Mouse (Mus musculus): Measurements from ENCODE around the gene Ggt5. TPM values are rescaled to one million over a fixed set of nuclear protein-coding genes. Genes with fewer than 3 reads are reported as not detected.
A peak's percentile ranks its signal among the peaks of the same experiment; 100 is the strongest.

The Ggt5 gene
- total RNA-seq (2021): 1 to 10 TPM; 2.6 to 2.8 TPM

DNA sequence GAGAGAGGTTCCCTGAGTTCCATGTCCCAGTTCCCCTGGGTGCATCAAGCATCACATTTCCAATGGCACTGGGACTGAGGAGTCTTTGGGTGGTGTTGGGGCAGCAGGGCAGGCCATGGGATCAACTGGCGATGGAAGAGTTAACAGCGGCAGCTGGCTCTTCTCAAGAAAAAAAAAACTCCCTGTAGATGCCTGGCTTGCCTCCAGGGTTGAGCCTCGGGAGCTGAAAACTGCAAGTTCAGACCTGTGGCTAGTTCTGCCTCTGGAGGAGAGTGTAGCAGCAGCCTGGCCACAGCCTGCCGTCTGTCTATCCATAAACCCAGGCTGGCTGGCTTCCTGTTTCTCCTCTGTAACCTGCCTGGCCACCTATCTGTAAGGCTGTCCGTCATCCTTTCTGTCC, at the start of gene Ggt5:
Gene Ggt5 (plus strand): TSS at position 212 of the 400 bp plus-strand sequence.
- DNase-seq (ENCODE audit: low spot score in 2 of 2): peak; percentile 23 to 30
- intact Hi-C loops (cut with DNase I): loop anchor here (5.0 kb wide), 3 partner anchors 113 to 263 kb away; no protein-coding TSS in a partner anchor

DNA sequence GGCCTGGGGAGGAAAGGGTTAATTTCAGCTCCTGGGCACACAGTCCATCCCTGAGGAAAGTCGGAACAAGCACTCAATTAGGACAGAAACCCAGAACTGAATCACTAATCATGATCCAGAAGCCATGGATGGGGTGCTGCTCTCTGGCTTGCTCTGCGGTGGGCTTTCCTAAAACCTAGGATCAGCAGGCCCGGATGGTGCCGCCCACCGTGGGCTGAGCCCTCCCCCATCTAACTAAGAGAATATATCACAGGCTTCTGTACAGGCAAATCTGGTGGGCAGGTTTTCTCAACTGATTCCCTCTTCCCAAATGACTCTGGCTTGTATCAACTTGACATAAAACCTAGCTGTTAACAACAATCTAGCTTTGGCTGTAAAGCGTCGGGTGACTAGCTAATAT, 41.2 kb upstream of the Ggt5 start:
- DNase-seq (ENCODE audit: low spot score in 2 of 2): no peak
- intact Hi-C loops (cut with DNase I): no loop called here

DNA sequence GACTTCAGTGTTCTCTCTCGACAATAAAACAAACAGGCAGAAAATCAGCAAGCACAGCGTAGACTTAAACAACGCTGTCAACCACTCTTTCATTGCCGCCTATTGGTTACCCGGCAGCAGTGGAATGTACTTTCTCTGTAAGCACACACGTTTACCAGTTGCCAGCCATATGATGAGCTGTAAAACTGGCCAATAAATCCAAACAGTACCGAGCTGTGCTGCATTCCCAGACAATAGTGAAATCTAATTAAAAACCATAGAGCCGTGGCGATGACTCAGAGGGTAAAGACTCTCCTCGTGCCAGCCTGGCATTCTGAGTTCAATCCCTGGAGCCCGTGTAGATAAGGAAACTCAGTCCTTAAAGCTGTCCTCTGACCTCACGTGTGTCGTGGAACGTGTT, 40.7 kb upstream of the Ggt5 start:
- peak in 1 of 2 experiments; percentile 30 for DNase-seq (ENCODE audit: low spot score in 2 of 2)
- intact Hi-C loops (cut with DNase I): no loop called here

DNA sequence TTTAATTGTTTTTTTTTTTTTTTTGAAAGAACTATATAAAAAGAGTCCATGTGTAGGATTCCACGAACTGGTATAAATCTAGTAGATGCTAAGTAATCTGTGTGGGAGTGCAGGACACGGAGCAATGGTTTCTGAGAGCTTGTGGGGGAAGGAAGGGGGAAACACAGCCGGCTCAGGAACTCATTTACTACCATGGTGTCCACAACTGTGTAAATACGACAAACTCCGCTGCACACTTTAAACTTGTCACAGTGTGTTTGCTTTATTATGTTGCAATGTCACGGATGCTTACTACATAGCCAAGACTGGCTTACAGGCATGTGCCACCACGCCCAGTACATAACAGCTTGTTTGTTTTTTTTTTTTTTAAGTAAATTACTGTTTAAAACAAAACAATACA, 39.3 kb upstream of the Ggt5 start:
- intact Hi-C loops (cut with DNase I): no loop called here
- DNase-seq (ENCODE audit: low spot score in 2 of 2): peak in 1 of 2 experiments; percentile 19

DNA sequence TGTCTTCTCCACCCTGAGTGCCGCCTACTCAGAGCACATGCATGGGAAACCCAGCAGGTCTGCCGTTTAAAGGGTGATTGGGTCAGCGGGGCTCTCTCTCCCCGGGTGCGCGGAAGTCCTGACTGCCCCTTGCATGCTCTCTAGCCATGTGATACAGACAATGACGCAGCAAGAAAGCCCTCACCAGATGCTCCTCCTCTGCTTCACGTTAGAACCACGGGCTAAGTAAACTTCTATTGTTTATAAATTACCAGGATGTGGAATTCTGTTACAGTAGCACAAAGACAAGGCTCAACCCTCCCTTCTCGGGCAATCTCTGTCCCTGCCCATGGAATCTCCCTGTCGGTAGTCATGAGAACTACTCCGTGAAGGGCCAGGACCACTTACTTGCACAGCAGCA, 38.0 kb upstream of the Ggt5 start:
- no peak for DNase-seq (ENCODE audit: low spot score in 2 of 2)
- intact Hi-C loops (cut with DNase I): no loop called here

DNA sequence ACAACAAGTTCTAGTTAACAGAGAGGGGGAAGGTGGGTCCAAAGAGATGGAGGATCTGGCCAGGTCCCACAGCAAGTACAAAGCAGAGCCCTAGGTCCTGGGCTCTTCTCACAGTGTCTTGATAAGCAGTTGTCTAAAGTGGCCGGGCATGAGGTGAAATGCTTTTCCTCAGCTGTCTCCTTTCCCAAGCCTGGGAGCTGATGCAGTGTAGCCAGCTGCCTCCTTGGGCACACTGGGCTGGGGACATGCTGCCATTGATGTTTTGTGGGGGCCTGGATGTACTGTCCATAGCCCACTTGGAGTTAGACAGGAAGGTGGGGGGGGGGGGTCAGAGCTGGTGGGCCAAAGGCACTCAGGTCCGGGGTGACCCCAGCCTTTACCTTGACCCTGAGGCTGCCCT, 37.0 kb upstream of the Ggt5 start:
- intact Hi-C loops (cut with DNase I): no loop called here
- DNase-seq (ENCODE audit: low spot score in 2 of 2): no peak

DNA sequence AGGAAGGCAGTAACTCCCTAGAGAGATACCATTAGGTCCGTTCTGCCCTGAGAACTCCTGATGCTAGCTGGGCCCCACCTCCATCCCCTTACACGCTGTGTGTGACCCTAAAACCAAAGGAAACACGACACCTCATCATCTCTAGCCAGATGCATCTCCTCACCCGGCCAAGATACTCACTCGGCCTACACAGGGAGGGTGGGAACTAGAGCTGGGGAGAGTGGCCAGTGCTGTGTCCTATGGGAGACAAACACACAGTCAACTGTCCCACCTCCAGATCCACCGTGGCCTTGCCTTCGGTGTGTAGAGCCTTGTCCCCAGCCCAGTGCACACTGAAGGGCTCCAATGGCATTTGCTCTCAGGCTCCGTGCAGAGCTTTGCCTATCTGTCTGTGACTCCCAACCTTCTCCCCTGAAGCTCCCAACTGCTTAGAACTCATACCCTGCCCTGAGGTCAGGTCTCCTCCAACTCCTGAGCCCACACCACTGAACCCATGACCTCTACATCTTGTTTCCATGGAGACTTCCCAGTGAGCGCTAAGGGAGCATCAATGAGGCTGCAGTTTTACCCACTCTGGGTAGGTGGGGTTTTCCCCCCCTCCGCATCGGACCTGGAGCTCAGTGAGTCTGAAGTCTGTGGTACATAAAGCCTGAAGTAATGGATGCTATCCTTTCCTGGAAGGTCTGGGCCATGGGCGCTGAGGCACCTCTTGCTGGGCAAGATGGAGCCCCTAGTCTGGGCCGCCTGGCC, 36.3 kb upstream of the Ggt5 start:
- no peak for DNase-seq (ENCODE audit: low spot score in 2 of 2)
- intact Hi-C loops (cut with DNase I): no loop called here

DNA sequence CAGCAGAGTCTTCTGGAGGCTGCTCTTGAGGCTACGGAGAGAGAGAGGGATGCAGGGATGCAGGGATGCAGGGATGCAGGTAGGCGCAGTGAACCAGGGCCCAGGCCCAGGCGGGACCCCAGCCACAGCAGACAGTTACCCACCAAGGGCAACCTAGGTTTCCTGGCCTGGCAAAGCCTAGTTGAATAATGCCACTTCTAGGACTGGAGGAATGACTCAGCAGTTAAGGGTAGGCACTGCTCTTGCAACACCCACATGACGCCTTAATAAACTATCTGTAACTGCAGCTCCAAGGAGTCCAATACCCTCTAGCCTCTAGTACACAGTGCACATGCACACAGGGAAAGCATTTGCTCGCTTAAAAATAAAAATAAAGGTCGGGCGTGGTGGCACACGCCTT, 35.0 kb upstream of the Ggt5 start:
- intact Hi-C loops (cut with DNase I): no loop called here

DNA sequence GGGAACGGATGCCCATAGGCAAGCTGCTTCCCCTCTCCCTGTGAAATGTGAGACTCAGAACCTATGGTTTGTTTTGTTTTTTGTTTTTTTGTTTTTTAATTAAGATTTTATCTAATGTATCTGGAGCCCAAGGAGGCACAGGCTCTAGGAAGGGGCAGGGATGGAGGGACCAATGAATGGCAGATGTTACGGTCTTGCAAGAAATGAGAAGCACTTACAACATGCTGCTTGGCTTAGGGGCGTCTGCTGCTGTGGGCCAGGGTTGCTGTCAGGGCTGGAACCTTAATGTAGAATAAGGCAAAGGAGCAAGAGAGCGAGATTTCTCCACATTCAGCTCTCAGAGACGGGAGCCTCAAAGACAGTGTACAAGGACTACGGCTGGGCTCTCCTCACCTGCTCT, 33.6 kb upstream of the Ggt5 start:
- intact Hi-C loops (cut with DNase I): no loop called here

More for the DNA sequence above, 35.0 kb upstream of the Ggt5 start:
- no peak for DNase-seq (ENCODE audit: low spot score in 2 of 2)

DNA sequence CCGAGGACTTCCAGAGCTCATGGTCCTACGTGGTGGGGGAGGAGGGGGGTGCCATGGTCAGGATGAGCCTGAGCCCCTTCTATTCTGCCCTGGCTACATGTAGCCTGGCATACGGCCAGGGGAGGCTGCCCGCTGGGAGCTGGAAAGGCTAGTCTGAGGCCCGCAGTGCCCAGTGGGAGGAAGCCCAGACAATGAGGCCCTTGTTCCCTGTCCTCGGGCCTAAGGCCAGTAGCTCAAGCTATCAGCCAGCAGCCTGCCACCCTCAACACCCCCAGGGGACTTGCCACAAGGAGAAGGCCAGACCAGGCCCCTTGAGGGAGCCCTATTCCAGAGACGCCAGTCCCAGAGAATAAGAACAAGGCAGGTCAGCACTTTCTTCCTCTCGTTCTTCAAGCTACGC, 33.1 kb upstream of the Ggt5 start:
- DNase-seq (ENCODE audit: low spot score in 2 of 2): peak; percentile 59 to 82
- intact Hi-C loops (cut with DNase I): loop anchor here (2.0 kb wide), 1 partner anchor 39 kb away; the partner anchor contains the start of genes Gucd1 and Snrpd3

More for the DNA sequence above, 33.6 kb upstream of the Ggt5 start:
- DNase-seq (ENCODE audit: low spot score in 2 of 2): no peak

DNA sequence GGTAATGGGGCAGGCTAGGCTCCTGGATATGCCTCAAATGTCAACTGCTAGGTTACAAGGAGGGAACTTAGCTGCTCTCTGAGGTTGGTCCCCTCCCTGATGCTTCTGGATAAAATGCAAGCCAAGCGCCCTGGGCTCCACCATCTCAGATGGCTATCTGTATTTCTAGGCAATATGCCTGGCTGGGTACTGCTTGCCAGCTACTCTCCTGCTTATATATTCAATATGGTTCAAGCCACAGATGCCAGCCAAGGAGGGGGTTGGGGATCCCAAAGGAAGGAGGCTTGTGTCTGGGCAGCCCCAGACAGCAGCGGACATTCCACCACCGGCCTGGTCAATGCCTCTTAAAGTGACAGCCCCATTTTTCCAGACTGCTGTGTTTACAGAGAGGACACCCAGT, 30.6 kb upstream of the Ggt5 start:
- intact Hi-C loops (cut with DNase I): no loop called here
- DNase-seq (ENCODE audit: low spot score in 2 of 2): peak in 1 of 2 experiments; percentile 57

DNA sequence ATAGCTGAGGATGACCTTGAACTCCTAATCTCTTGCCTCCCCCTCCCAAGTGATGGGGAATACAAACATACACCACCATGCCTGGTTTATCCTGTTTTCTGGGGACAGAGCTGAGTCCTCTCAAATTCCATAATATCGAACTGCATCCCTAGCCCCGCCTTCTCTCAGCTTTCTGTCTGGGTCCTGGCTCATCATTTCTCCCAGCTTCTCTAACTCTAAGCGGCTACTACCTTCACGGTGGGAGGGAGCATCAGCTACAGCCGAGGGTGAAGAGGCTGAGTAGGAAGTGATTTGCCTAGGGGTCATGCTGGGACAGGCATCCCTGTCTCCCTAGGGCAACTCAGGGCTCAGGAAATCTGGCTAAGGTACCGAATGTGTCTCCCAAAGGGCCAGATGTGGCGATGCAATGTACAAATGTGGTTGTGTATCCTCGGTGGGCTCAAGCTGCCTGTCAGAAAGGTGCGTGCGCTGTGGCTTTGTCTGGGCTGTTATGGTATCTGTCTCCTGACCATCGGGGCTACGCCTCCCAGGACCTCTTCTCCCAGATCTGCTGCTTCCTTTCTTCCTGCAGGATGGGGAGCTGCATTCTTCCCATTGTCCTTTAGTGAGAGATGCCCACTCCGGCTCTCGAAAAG, 30.0 kb upstream of the Ggt5 start:
- intact Hi-C loops (cut with DNase I): no loop called here
- no peak for DNase-seq (ENCODE audit: low spot score in 2 of 2)

DNA sequence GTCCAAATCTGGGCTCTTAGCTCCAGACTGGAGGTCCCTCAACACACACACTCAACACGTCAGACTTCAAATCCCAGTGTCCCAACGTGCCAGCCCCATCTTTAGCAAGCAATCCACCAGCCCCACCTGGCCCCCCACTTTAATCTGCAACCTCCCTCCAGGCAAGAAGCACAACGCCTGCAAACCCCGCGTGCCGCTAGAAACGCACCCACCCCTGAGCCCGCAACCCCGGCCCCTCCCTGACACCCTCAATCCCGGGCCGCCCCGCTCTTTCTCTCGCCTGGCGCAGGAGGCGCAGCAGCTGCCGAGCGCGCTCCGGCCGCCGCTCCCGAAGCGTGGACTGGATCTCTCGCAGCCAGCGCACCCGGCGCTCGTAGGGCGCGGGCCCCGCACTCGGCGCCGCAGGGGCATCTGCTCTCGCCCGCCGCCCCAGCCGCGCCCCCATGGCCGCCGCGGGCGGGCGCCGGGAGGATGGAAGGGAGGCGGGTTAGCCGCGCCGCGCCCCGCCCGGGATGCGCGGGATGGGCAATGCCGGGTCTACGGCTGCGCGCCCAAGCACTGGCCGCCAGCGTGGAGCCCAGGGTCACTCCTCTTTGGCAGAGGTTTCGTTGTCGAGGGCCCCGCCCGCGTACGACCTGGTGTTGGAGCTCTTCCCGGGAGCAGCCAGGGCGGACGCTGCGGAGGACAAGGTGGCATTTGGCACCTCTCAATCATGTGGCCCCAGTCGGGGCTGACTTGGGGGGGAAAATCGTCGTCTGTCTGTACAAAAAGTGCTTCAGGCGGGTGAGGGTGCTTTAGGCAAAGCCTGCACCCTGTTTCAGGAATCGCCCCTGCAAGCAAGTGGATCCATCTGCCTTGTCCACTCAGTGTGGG, 29.2 kb upstream of the Ggt5 start, which contains the start of gene Lrrc75b:
Gene Lrrc75b (minus strand): TSS at position 655 of the 873 bp plus-strand sequence.
- intact Hi-C loops (cut with DNase I): no loop called here
- peak; percentile 41 to 49 for DNase-seq (ENCODE audit: low spot score in 2 of 2)

DNA sequence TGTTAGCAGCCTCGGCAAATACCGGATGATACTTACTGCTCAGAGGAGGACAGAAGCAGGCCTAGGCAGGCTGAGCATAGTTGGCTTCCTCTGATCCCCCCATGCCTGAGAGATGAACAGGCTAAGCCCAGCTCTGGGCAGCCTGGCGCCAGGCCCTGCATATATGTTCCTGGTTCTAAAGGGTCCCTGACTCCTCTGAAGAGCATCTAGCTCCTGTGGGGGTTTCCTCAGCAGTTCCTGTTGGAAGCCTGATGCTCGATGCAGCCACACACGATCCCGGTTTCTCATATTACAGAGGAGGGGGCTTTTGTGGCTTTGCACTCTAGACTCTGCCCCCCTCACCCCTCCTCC, 28.6 kb upstream of the Ggt5 start:
- intact Hi-C loops (cut with DNase I): no loop called here
- no peak for DNase-seq (ENCODE audit: low spot score in 2 of 2)

DNA sequence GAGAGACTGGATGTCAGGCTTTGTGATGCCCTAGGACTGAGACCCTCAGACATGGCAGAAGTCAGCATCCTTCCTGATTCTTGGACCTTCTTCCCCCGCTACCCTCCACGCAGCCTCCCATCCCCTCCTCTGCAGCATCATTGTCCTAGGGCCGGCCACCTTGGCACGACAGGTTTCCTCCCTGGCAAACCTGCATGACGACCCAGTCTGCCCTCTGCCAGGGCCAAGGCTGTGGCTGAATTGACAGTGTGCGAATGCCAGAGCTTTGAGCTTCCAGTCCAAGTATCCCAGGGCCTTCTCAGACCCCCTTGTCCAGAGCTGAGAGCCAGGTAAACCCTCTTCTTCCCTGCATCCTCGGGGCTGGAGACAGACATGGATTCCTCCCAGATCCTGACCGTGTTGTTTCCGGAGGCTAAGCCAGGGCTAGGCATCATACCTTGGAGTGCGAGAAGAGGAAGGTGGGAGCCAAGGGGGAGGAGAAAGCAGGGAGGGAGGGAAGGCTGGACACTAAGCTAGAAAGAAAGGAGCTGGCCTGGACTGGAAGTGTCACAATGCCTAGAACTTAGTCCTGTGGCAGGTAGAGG, 28.0 kb upstream of the Ggt5 start, which contains the start of gene Ggt1:
Gene Ggt1 (plus strand): TSS at position 534 of the 584 bp plus-strand sequence.
- intact Hi-C loops (cut with DNase I): no loop called here
- DNase-seq (ENCODE audit: low spot score in 2 of 2): no peak

DNA sequence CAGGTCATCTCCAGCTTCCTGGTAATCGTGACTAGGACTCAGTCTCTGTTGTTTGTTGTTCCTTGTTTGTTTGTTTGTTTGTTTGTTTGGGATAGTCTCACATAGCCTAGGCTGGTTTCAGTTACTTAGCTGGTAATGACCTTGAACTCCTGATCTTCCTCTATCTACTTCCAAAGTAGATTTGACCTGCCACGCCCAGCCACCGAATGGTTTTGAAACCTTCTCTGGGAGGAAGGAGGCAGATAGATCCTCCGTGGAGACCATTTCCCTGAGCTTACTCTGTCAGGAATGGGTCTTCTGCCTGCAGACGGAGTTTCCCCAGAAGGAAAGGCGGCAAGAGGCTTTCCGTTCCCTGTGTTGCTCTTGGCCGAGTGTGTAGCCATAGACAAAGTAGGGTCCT, 26.5 kb upstream of the Ggt5 start:
- no peak for DNase-seq (ENCODE audit: low spot score in 2 of 2)
- intact Hi-C loops (cut with DNase I): no loop called here

DNA sequence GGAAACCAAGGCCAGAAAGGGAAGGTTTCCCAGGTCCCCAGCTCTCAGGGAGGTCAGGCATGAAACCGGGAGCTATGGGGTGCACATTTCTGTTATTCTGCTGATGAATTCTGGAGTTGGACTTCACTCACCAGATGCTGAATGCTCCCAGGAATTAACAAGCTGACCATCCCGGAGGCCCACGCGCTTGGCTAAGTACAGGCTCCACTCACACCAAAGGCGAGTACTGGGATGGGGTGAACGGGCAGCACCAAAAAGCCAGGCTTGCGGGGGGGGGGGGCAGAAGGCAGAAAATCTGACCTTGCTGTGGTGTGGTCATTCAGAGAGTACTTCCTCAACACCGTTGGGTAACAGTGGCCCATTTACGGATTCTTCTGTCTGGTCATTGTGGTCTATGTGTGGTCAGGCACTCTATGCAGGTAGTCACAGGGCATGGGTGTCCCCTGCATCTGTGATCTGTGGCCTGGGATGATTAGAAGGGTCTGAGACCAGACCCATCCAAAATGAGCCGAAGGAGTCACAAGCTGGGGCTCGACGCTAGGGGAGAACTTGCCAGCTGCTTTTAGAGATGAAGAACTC, 24.4 kb upstream of the Ggt5 start:
- intact Hi-C loops (cut with DNase I): no loop called here

DNA sequence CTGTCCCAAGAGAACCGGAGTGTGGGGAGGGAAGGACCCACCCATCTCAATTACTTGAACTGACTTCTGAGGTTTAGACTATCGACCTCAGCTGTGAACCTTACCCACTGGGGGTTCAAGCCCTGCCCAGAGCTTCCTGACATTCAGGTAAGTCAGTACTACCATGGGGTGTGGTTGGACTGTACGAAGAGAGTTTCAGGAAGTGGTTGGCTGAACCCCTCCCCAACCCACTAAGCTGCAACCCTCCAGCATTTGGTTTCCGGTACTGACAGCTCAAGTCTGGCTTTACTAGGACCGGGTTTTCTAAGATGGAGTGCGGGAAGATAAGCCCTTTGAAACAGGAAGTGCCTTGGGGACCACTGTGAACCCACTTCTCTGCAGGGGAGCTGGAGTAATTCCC, 23.7 kb upstream of the Ggt5 start:
- DNase-seq (ENCODE audit: low spot score in 2 of 2): no peak
- intact Hi-C loops (cut with DNase I): no loop called here

More for the DNA sequence above, 24.4 kb upstream of the Ggt5 start:
- no peak for DNase-seq (ENCODE audit: low spot score in 2 of 2)

DNA sequence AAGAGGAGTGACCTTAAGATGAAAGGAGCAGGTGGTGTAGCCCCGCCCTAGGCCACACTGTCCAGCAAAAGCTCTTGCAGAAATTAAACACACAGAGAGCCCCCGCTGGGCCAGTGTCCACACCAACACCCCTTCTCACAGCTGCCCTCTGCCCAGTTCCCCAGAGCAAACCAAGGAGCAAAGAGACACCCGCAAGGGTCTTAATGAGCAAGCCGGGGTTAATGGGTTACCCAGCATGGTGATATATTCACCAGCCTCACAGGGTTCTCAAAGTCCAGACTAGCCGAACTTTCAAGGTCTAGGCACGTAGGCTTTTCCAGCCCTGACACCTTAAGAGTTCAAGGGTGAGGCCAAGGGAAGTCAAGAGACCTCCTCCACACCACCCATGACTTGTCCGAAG, 23.2 kb upstream of the Ggt5 start:
- DNase-seq (ENCODE audit: low spot score in 2 of 2): no peak
- intact Hi-C loops (cut with DNase I): no loop called here
